Mouse (Mus musculus) midbrain, embryonic 11.5 days (tissue): ENCODE data around the gene Prr7. TPM values are rescaled to one million over a fixed set of nuclear protein-coding genes. Genes with fewer than 3 reads are reported as not detected.

ENCODE experiments used
- ATAC-seq: fragments of 200-750 bp; cut with Nextera tagmentation; 2 replicates; pipeline ENCODE4 v1.8.0; 2017; ENCODE audit warnings: moderate TSS enrichment, moderate library complexity; ENCODE audit not compliant: low FRiP score
- DNase-seq: peaks from one replicate; pipeline ENCODE4 v3.0.0; 2015; ENCODE audit warnings: low spot score; ENCODE audit errors: missing footprints
- H3K27ac ChIP-seq: fragments of 300-500 bp; sonication (generic); 2 replicates; pipeline ENCODE4 v1.5.1; 2014; ENCODE audit warnings: low read depth, low read length
- H3K27me3 ChIP-seq: fragments of 300-500 bp; sonication (generic); 2 replicates; pipeline ENCODE4 v1.6.1; 2014; ENCODE audit warnings: mild to moderate bottlenecking, low read length, moderate library complexity, mixed read lengths; ENCODE audit not compliant: control insufficient read depth, insufficient read depth
- H3K36me3 ChIP-seq: fragments of 300-500 bp; sonication (generic); 2 replicates; pipeline ENCODE4 v1.6.1; 2014; ENCODE audit warnings: mild to moderate bottlenecking, low read length, moderate library complexity, mixed read lengths; ENCODE audit not compliant: control insufficient read depth, insufficient read depth
- H3K4me1 ChIP-seq: fragments of 300-500 bp; sonication (generic); 2 replicates; pipeline ENCODE4 v1.6.1; 2014; ENCODE audit warnings: low read length; ENCODE audit not compliant: control insufficient read depth, insufficient read depth
- H3K4me2 ChIP-seq: fragments of 300-500 bp; sonication (generic); 2 replicates; pipeline ENCODE4 v1.6.1; 2014; ENCODE audit warnings: mild to moderate bottlenecking, moderate library complexity
- H3K4me3 ChIP-seq: fragments of 300-500 bp; sonication (generic); 2 replicates; pipeline ENCODE4 v1.5.1; 2014; ENCODE audit warnings: low read depth, low read length
- H3K9ac ChIP-seq: fragments of 300-500 bp; sonication (generic); 2 replicates; pipeline ENCODE4 v1.6.1; 2014; ENCODE audit warnings: low read length
- H3K9me3 ChIP-seq: fragments of 300-500 bp; sonication (generic); 2 replicates; pipeline ENCODE4 v1.6.1; 2016; ENCODE audit warnings: low read length; ENCODE audit not compliant: control insufficient read depth
- WGBS: fragments of 180-500 bp; shearing (Covaris S2); extraction: QIAGEN DNeasy Blood & Tissue Kit; methylation state at CpG from one replicate; pipeline ENCODE4 v1.1.7; 2014; 5-methylcytosine and 5-hydroxymethylcytosine counted together
- microRNA-seq: library from miRNA; unstranded; fragments of <30 nt; microRNA quantifications from one replicate; pipeline ENCODE4, GENCODE M21; 2017
- polyA plus RNA-seq: library from polyadenylated mRNA; unstranded; fragments of >200 nt; fragmentation: Nextera tagmentation; extraction: Ambion mirVana; gene quantifications from 2 replicates; pipeline ENCODE4 v1.2.1, GENCODE M21; 2014

Prr7 gene
- polyA plus RNA-seq, 1 experiment from 2014 or later: 3.0 TPM

DNA sequence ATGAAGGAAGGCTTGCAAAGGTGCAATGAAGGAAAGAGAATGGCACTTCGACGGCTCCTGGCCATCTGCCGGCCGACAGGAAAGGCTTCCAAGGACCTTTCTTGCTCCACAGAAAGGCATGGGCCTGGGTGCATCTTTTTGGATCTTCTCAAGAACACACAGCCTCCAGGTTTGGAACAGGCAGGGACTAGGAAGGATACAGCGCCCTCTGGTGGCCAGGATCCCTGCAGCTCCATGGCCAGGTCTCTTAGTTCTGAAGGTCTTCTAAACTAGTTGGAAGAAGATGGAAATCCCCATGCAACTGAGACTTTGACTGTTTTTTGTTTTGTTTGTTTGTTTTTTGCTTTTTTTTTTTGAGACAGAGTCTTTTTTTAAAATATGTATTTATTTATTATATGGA, 52.9 kb downstream of the Prr7 start:
- WGBS: 5% methylated on average over 5 of the region's 5 CpGs
- H3K27me3 ChIP-seq: no peaks in the 10 kb centered on the region
- no peaks in the 10 kb centered on the region for H3K9me3 ChIP-seq
- H3K4me2 ChIP-seq: no peak overlapping the region
- H3K4me3 ChIP-seq: no peak overlapping the region
- ATAC-seq: no peak
- peak; percentile 99 for DNase-seq
- H3K36me3 ChIP-seq: no peaks in the 10 kb centered on the region
- no peak overlapping the region for H3K9ac ChIP-seq
- no peak overlapping the region for H3K27ac ChIP-seq
- peaks cover 10% of the 10 kb centered on the region for H3K4me1 ChIP-seq

DNA sequence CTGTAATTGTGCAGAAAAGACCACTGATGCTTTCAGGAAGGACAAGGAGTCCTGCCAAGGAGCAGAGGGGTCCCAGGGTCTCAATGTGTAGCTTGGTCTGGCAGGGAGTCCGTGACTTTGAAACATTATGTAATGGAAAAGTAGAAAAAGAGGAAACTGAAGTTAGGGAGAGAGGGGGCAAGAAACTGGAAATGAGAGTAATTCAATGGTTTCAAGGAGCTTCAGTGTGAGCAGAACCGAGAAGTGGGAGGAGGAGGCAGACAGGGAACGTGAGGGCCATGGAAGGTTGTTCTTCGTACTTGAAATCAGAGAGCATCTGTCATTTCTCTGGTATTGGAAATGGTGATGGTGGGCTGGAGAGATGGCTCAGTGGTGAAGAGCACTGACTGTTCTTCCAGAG, 55.5 kb downstream of the Prr7 start:
- no peaks in the 10 kb centered on the region for H3K27me3 ChIP-seq
- ATAC-seq: no peak
- H3K4me1 ChIP-seq: no peaks in the 10 kb centered on the region
- no peak for DNase-seq
- no peaks in the 10 kb centered on the region for H3K9me3 ChIP-seq
- 82% methylated on average over 4 of the region's 4 CpGs for WGBS
- H3K9ac ChIP-seq: no peak overlapping the region
- no peak overlapping the region for H3K4me2 ChIP-seq
- H3K4me3 ChIP-seq: no peak overlapping the region
- H3K27ac ChIP-seq: no peak overlapping the region
- H3K36me3 ChIP-seq: no peaks in the 10 kb centered on the region

DNA sequence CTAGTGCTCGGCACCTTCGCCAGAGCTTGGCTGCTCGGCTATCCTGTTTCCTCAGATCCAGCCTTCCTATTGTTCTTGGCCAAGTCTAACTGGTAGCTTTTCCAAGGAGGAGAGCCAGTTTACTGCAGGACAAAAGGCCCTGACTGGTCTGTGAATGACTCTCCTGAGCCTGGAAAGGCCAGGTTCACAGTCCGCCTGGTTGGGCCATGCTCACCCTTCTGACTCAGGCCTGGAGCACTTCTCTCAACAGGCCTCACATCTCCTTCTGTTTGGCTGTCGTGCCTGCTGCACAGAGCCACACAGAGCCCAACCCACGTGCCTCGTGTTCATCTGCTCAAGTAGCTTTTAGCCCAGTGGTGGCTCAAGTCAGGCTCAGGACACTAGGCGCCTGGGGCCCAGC, 58.7 kb downstream of the Prr7 start:
- Histone ChIP-seq H3K4me2 (no peak overlapping the region), H3K36me3 (no peaks in the 10 kb centered on the region), H3K4me1 (no peaks in the 10 kb centered on the region), H3K27me3 (no peaks in the 10 kb centered on the region), H3K27ac (no peak overlapping the region), H3K9ac (no peak overlapping the region), H3K4me3 (no peak overlapping the region), H3K9me3 (no peaks in the 10 kb centered on the region)
- DNase-seq: no peak
- WGBS: 58% methylated on average over 8 of the region's 8 CpGs
- ATAC-seq: no peak

Small RNA genes within 50 kb of the gene (microRNA-seq; reads per million reads assigned to microRNA genes)
- gene Mir6943: 1.7 reads per million
- 84.5 reads per million, percentile 51 among the genes with 10 or more reads in this experiment for gene Mir6944
- gene Mir6945: 2.5 reads per million, percentile 9 among the genes with 10 or more reads in this experiment

Other genes starting within 250 kb of the Prr7 start
- 404 and 434 TPM in 2 replicates for gene Prelid1, start 143.8 kb upstream of the Prr7 start, polyA plus RNA-seq
- 87.9 and 88.0 TPM in 2 replicates for gene Rab24, start 142.3 kb upstream of the Prr7 start, polyA plus RNA-seq
- 26.9 and 30.6 TPM in 2 replicates for gene Mxd3, start 134.4 kb upstream of the Prr7 start, polyA plus RNA-seq
- 75.3 and 82.5 TPM in 2 replicates for gene Lman2, start 101.5 kb upstream of the Prr7 start, polyA plus RNA-seq
- gene Rgs14, start 94.5 kb upstream of the Prr7 start, polyA plus RNA-seq: 0.37 and 0.72 TPM in 2 replicates
- gene Slc34a1, start 66.1 kb upstream of the Prr7 start, polyA plus RNA-seq: not detected in 2 replicates
- gene Pfn3, start 49.0 kb upstream of the Prr7 start, polyA plus RNA-seq: not detected in 2 replicates
- 0.14 TPM in 1 of 2 replicates, not detected in the other for gene F12, start 37.5 kb upstream of the Prr7 start, polyA plus RNA-seq
- gene Grk6, start 19.2 kb upstream of the Prr7 start, polyA plus RNA-seq: 42.0 and 52.3 TPM in 2 replicates
- gene Dbn1, start 23.8 kb downstream of the Prr7 start, polyA plus RNA-seq: 292 and 294 TPM in 2 replicates
- 129 and 140 TPM in 2 replicates for gene Pdlim7, start 49.4 kb downstream of the Prr7 start, polyA plus RNA-seq
- gene Dok3, start 65.0 kb downstream of the Prr7 start, polyA plus RNA-seq: 1.9 TPM in 2 replicates
- 66.7 and 73.8 TPM in 2 replicates for gene Ddx41, start 72.4 kb downstream of the Prr7 start, polyA plus RNA-seq
- gene Fam193b, start 106.9 kb downstream of the Prr7 start, polyA plus RNA-seq: 39.9 and 40.8 TPM in 2 replicates
- gene Tmed9, start 109.5 kb downstream of the Prr7 start, polyA plus RNA-seq: 50.0 and 50.8 TPM in 2 replicates
- gene B4galt7, start 135.6 kb downstream of the Prr7 start, polyA plus RNA-seq: 16.0 and 21.4 TPM in 2 replicates
- gene Caml, start 158.7 kb downstream of the Prr7 start, polyA plus RNA-seq: 63.7 and 71.6 TPM in 2 replicates
- 48.4 and 63.1 TPM in 2 replicates for gene Ddx46, start 170.8 kb downstream of the Prr7 start, polyA plus RNA-seq
- gene B230219D22Rik, start 228.9 kb downstream of the Prr7 start, polyA plus RNA-seq: 66.0 and 72.3 TPM in 2 replicates